Mouse (Mus musculus): Measurements from ENCODE around the gene Sptssb. TPM values are rescaled to one million over a fixed set of nuclear protein-coding genes. Genes with fewer than 3 reads are reported as not detected.

Gene Sptssb
- total RNA-seq, 2 experiments from 2014 or later, result not detected

Other genes with a start within 250 kb of the Sptssb start
- gene Nmd3, start 138.0 kb downstream of the Sptssb start, total RNA-seq (2015; ENCODE audit: low replicate concordance), result 13.0 and 33.8 TPM in 2 replicates
- 12.8 and 26.2 TPM in 2 replicates for gene Nmd3, start 138.0 kb downstream of the Sptssb start, total RNA-seq (2017; ENCODE audit: low replicate concordance)
- gene Otol1, start 147.7 kb upstream of the Sptssb start, total RNA-seq (2015; ENCODE audit: low replicate concordance), result not detected in 2 replicates
- 0.42 TPM in 1 of 2 replicates, not detected in the other for gene Otol1, start 147.7 kb upstream of the Sptssb start, total RNA-seq (2017; ENCODE audit: low replicate concordance)

Measured in erythroblast, adult 5-6 weeks (primary cell).